Mouse (Mus musculus): ENCODE measurements at regions not wholly inside any gene's neighbourhood (a gene's known extent, or its start where the extent isn't known, plus 50 kb on each side); places are given as distances from the start of the nearest gene placed in this dataset.

DNA sequence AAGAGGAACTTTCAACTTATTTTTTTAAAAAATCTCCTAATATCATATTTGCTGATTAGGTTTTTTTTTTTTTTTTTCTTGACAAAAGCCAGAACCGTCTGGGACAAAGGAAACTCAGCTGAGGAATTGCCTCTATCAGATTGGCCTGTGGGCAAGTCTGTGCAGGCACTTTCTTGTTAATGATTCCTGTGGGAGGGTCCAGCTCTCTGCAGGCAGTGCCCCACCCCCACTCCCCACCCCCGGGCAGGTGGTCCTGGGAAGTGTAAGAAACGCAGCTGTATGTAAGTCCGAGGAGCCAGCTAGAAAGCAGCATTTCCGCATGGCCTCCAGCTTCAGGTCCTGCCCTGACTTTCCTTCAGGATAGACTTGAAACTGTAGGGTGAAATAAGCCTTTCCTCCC, 377.7 kb downstream of the Sox2 start:
- ATAC-seq (ENCODE audit: low FRiP score) (no peak), DNase-seq (ENCODE audit: low spot score) (no peak)
- no peak overlapping the region for H3K4me2 ChIP-seq (ENCODE audit: low read depth, low read length, poor library complexity, severe bottlenecking)
- TF ChIP-seq CTCF (IDR thresholded peaks at IDR 0.05) = no peak
- H3K9me3 ChIP-seq (ENCODE audit: low read length) = no peaks in the 10 kb centered on the region
- H3K27ac ChIP-seq (ENCODE audit: low read depth, low read length) = no peak overlapping the region
- H3K27me3 ChIP-seq (ENCODE audit: insufficient read depth, low read length) = no peaks in the 10 kb centered on the region
- H3K4me3 ChIP-seq (ENCODE audit: low read depth, low read length) = no peak overlapping the region
- H3K9ac ChIP-seq (replicated peaks; ENCODE audit: low read length, poor library complexity, severe bottlenecking) = no peak overlapping the region
- no peaks in the 10 kb centered on the region for H3K36me3 ChIP-seq (ENCODE audit: insufficient read depth, low read length)
- no peaks in the 10 kb centered on the region for H3K4me1 ChIP-seq (ENCODE audit: insufficient read depth, low read length)
- 28% methylated on average over 5 of the region's 5 CpGs for WGBS

DNA sequence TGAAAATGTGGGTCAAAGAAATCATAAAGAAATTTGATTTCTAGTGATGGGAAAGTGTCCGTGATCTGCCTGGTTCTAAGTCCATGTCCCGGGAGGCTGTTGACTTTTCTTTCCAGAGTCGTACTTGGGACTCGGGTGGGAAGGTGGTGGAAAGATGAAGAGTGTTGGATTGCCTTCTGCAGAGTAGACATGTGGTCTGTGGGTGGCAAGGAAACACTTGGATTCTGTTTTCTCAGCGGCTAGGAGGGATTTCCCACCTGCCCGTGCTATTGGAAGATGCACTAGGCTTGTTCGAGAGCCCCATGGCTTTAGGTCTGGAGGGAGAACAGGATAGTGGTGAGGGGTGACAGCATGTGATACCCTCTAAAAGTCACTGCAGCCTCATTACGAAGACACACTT, 379.7 kb downstream of the Sox2 start:
- Histone ChIP-seq H3K9me3 (ENCODE audit: low read length) (no peaks in the 10 kb centered on the region), H3K4me2 (ENCODE audit: low read depth, low read length, poor library complexity, severe bottlenecking) (no peak overlapping the region), H3K4me3 (ENCODE audit: low read depth, low read length) (no peak overlapping the region), H3K9ac (replicated peaks; ENCODE audit: low read length, poor library complexity, severe bottlenecking) (no peak overlapping the region), H3K27me3 (ENCODE audit: insufficient read depth, low read length) (no peaks in the 10 kb centered on the region), H3K27ac (ENCODE audit: low read depth, low read length) (no peak overlapping the region), H3K4me1 (ENCODE audit: insufficient read depth, low read length) (no peaks in the 10 kb centered on the region), H3K36me3 (ENCODE audit: insufficient read depth, low read length) (no peaks in the 10 kb centered on the region)
- ATAC-seq (ENCODE audit: low FRiP score) = no peak
- no peak for TF ChIP-seq CTCF (IDR thresholded peaks at IDR 0.05)
- WGBS = 94% methylated on average over 8 of the region's 8 CpGs
- no peak for DNase-seq (ENCODE audit: low spot score)

DNA sequence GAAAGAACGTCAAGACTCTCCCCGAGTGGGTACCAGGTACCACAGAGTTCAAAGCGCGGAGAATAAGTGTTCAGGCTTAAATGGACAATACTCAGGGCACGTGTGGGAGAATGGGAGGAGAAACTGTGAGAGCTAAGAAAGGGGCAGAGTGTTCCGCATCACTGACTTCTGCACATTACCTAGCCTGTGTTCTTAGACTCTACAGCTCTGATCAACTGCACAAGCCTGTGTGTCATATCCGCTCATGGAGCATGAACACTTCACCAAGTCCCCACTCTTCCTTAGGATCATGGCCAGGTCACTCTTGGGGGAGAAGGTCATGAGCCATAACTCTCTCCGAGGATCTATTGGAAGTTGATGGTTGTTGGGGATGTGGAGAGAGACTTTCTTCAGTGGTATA, 383.4 kb downstream of the Sox2 start:
- 72% methylated on average over 8 of the region's 8 CpGs for WGBS
- Histone ChIP-seq H3K27me3 (ENCODE audit: insufficient read depth, low read length) (no peaks in the 10 kb centered on the region), H3K9me3 (ENCODE audit: low read length) (no peaks in the 10 kb centered on the region), H3K9ac (replicated peaks; ENCODE audit: low read length, poor library complexity, severe bottlenecking) (no peak overlapping the region), H3K27ac (ENCODE audit: low read depth, low read length) (no peak overlapping the region), H3K4me3 (ENCODE audit: low read depth, low read length) (no peak overlapping the region), H3K4me2 (ENCODE audit: low read depth, low read length, poor library complexity, severe bottlenecking) (no peak overlapping the region), H3K36me3 (ENCODE audit: insufficient read depth, low read length) (no peaks in the 10 kb centered on the region), H3K4me1 (ENCODE audit: insufficient read depth, low read length) (no peaks in the 10 kb centered on the region)
- DNase-seq (ENCODE audit: low spot score) (no peak), ATAC-seq (ENCODE audit: low FRiP score) (no peak)
- TF ChIP-seq CTCF (IDR thresholded peaks at IDR 0.05) = no peak

- no peak for DNase-seq (ENCODE audit: low spot score)
- no peak for ATAC-seq (ENCODE audit: low FRiP score)
- H3K36me3 ChIP-seq (ENCODE audit: insufficient read depth, low read length) = no peaks in the 10 kb centered on the region
- 81% methylated on average over 7 of the region's 7 CpGs for WGBS
- H3K4me3 ChIP-seq (ENCODE audit: low read depth, low read length) = no peak overlapping the region
- no peaks in the 10 kb centered on the region for H3K9me3 ChIP-seq (ENCODE audit: low read length)
- no peak for TF ChIP-seq CTCF (IDR thresholded peaks at IDR 0.05)
- no peaks in the 10 kb centered on the region for H3K27me3 ChIP-seq (ENCODE audit: insufficient read depth, low read length)
- H3K9ac ChIP-seq (replicated peaks; ENCODE audit: low read length, poor library complexity, severe bottlenecking) = no peak overlapping the region
- no peaks in the 10 kb centered on the region for H3K4me1 ChIP-seq (ENCODE audit: insufficient read depth, low read length)
- H3K4me2 ChIP-seq (ENCODE audit: low read depth, low read length, poor library complexity, severe bottlenecking) = no peak overlapping the region
- no peak overlapping the region for H3K27ac ChIP-seq (ENCODE audit: low read depth, low read length)
These were observed 385.0 kb downstream of the Sox2 start for GRCm38 (mm10) chr3:35035234-35035633.

- WGBS = 49% methylated on average over 2 of the region's 2 CpGs
- Histone ChIP-seq H3K9me3 (ENCODE audit: low read length) (no peaks in the 10 kb centered on the region), H3K9ac (replicated peaks; ENCODE audit: low read length, poor library complexity, severe bottlenecking) (no peak overlapping the region), H3K4me2 (ENCODE audit: low read depth, low read length, poor library complexity, severe bottlenecking) (no peak overlapping the region), H3K4me3 (ENCODE audit: low read depth, low read length) (no peak overlapping the region), H3K36me3 (ENCODE audit: insufficient read depth, low read length) (no peaks in the 10 kb centered on the region), H3K27me3 (ENCODE audit: insufficient read depth, low read length) (no peaks in the 10 kb centered on the region), H3K27ac (ENCODE audit: low read depth, low read length) (no peak overlapping the region), H3K4me1 (ENCODE audit: insufficient read depth, low read length) (no peaks in the 10 kb centered on the region)
- no peak for TF ChIP-seq CTCF (IDR thresholded peaks at IDR 0.05)
- DNase-seq (ENCODE audit: low spot score) (no peak), ATAC-seq (ENCODE audit: low FRiP score) (no peak)
These were observed 393.5 kb downstream of the Sox2 start for GRCm38 (mm10) chr3:35043705-35044104.

GRCm38 (mm10) chr3:35059438-35059837, 409.2 kb downstream of the Sox2 start:
- Histone ChIP-seq H3K4me2 (ENCODE audit: low read depth, low read length, poor library complexity, severe bottlenecking) (no peak overlapping the region), H3K27me3 (ENCODE audit: insufficient read depth, low read length) (no peaks in the 10 kb centered on the region), H3K4me1 (ENCODE audit: insufficient read depth, low read length) (no peaks in the 10 kb centered on the region), H3K27ac (ENCODE audit: low read depth, low read length) (no peak overlapping the region), H3K36me3 (ENCODE audit: insufficient read depth, low read length) (no peaks in the 10 kb centered on the region), H3K9ac (replicated peaks; ENCODE audit: low read length, poor library complexity, severe bottlenecking) (no peak overlapping the region), H3K4me3 (ENCODE audit: low read depth, low read length) (no peak overlapping the region), H3K9me3 (ENCODE audit: low read length) (no peaks in the 10 kb centered on the region)
- no peak for ATAC-seq (ENCODE audit: low FRiP score)
- no peak for DNase-seq (ENCODE audit: low spot score)
- no peak for TF ChIP-seq CTCF (IDR thresholded peaks at IDR 0.05)
- 18% methylated on average over 4 of the region's 4 CpGs for WGBS

DNA sequence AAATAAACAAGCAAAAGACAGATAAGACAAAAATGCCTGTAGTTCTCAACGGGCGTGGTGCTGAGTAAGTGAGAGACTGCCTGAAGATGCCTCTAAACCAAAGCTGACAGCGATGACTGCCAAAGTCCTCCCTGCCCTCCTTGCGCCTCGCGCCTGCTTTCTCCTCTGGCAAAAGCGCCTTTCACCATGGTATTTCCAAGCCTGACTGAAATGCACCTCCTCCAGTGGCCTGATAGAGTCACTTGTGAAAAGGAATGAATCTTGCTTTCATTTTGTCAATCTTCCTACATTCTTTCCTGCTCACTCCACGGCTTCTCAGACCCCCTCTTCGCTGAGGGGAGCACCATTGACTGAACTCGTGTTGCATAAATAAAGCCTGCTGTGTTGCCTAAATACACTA, 409.8 kb downstream of the Sox2 start:
- no peaks in the 10 kb centered on the region for H3K4me1 ChIP-seq (ENCODE audit: insufficient read depth, low read length)
- no peak for TF ChIP-seq CTCF (IDR thresholded peaks at IDR 0.05)
- no peaks in the 10 kb centered on the region for H3K36me3 ChIP-seq (ENCODE audit: insufficient read depth, low read length)
- H3K27ac ChIP-seq (ENCODE audit: low read depth, low read length) = no peak overlapping the region
- peak; percentile 42 for DNase-seq (ENCODE audit: low spot score)
- no peaks in the 10 kb centered on the region for H3K27me3 ChIP-seq (ENCODE audit: insufficient read depth, low read length)
- no peaks in the 10 kb centered on the region for H3K9me3 ChIP-seq (ENCODE audit: low read length)
- no peak for ATAC-seq (ENCODE audit: low FRiP score)
- H3K4me2 ChIP-seq (ENCODE audit: low read depth, low read length, poor library complexity, severe bottlenecking) = peak overlapping the region; percentile 28
- 6% methylated on average over 10 of the region's 10 CpGs for WGBS
- no peak overlapping the region for H3K9ac ChIP-seq (replicated peaks; ENCODE audit: low read length, poor library complexity, severe bottlenecking)
- H3K4me3 ChIP-seq (ENCODE audit: low read depth, low read length) = no peak overlapping the region
